Mouse (Mus musculus): Measurements from ENCODE around the gene Trcg1.

- TF ChIP-seq MAX (IDR thresholded peaks at IDR 0.05; ENCODE audit: low read depth), result no peak
- no peak for TF ChIP-seq POLR2A (IDR thresholded peaks at IDR 0.05; ENCODE audit: insufficient read length, low read depth)
- no peak for TF ChIP-seq TCF12 (IDR thresholded peaks at IDR 0.05; ENCODE audit: insufficient read depth, poor library complexity, severe bottlenecking)
- TF ChIP-seq E2F4 (IDR thresholded peaks at IDR 0.05; ENCODE audit: insufficient read depth), result no peak
- no peak for TF ChIP-seq USF1 (IDR thresholded peaks at IDR 0.05; ENCODE audit: low read depth)
- no peak for TF ChIP-seq MYOG (IDR thresholded peaks at IDR 0.05; ENCODE audit: control insufficient read depth in 1 of 3, insufficient read depth in 1 of 3, insufficient read length in 2 of 3, low read depth in 2 of 3)
- no peak for TF ChIP-seq MYOD1 (IDR thresholded peaks at IDR 0.05; ENCODE audit: control insufficient read depth in 1 of 3, insufficient read length in 2 of 3, low read depth in 2 of 3)
- TF ChIP-seq POLR2AphosphoS2 (IDR thresholded peaks at IDR 0.05; ENCODE audit: insufficient read length, low read depth), result no peak
- TF ChIP-seq CEBPB (IDR thresholded peaks at IDR 0.05; ENCODE audit: insufficient read depth, poor library complexity, severe bottlenecking), result 0 out of 2 replicates have a peak, but pooled peaks have one; percentile 38
- no peak for TF ChIP-seq TCF3 (IDR thresholded peaks at IDR 0.05; ENCODE audit: insufficient read length, low read depth)
These were observed 59.3 kb downstream of the Trcg1 start for GRCm38 (mm10) chr9:57295666-57296065.

Data from myocyte (in vitro differentiated cells).